Mouse (Mus musculus): ENCODE results near the gene Akt3. TPM values are rescaled to one million over a fixed set of nuclear protein-coding genes. Genes with fewer than 3 reads are reported as not detected.

The Akt3 gene
- polyA plus RNA-seq, 1 experiment from 2014 or later = 27.9 TPM

DNA sequence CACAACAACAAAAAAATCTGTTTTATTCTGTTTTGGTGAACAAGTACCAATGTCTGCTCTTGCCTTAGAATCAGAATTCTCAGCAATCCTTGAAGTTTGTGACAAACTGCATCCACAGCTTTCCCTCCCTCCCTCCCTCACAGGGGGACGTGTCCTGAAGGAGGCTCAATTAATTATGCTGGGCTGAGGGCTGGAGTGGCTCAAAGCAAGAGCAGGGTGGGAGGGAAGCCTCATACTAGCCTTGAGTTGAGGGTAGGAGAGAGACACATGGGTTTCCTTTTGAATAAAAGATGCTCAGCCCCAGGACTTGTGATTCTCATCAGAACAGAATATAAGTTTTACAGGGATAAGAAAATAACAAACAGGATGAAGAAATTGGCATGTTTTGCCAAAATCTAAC lies 225.8 kb downstream of the Akt3 start:
- H3K9ac ChIP-seq (ENCODE audit: low read length) = no peak overlapping the region
- WGBS = 23% methylated on average over 1 of the region's 1 CpGs
- 0 out of 2 replicates have a peak, but pooled peaks have one; percentile 50 for ATAC-seq (ENCODE audit: low FRiP score)
- H3K36me3 ChIP-seq (ENCODE audit: control insufficient read depth, insufficient read depth, low read length) = no peaks in the 10 kb centered on the region; the same call in 1 of the 2 replicates
- no peak overlapping the region for H3K4me2 ChIP-seq
- DNase-seq (ENCODE audit: low spot score, missing footprints) = no peak
- no peaks in the 10 kb centered on the region for H3K27me3 ChIP-seq (ENCODE audit: control insufficient read depth, insufficient read depth, low read length)
- no peak overlapping the region for H3K4me3 ChIP-seq (ENCODE audit: low read depth, low read length)
- no peaks in the 10 kb centered on the region for H3K9me3 ChIP-seq (ENCODE audit: control insufficient read depth, low read length)
- no peaks in the 10 kb centered on the region for H3K4me1 ChIP-seq (ENCODE audit: control insufficient read depth, insufficient read depth, low read length)
- no peak overlapping the region for H3K27ac ChIP-seq (ENCODE audit: low read depth, low read length)

DNA sequence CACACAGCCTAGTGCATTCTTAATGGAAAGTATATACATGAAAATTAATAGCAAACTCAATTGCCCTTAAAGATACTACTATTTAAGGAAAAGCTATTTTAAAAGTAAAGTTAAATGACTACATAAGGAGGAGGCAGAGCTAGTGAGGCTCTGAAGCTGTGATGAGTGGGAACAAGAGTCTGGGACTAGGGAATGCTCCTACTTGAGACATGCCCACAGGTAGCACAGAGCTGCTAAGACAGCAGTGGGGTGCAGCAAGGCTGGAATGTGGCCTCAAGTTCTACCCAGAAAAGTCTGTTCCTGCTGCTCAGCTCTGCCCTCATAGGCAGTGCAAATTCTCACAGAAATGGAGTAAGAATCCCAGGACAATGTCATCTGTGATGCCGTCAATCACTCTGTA lies 226.8 kb downstream of the Akt3 start:
- no peaks in the 10 kb centered on the region; the same call in 1 of the 2 replicates for H3K36me3 ChIP-seq (ENCODE audit: control insufficient read depth, insufficient read depth, low read length)
- DNase-seq (ENCODE audit: low spot score, missing footprints) = no peak
- no peak overlapping the region for H3K9ac ChIP-seq (ENCODE audit: low read length)
- no peak overlapping the region for H3K4me3 ChIP-seq (ENCODE audit: low read depth, low read length)
- no peak overlapping the region for H3K27ac ChIP-seq (ENCODE audit: low read depth, low read length)
- no peaks in the 10 kb centered on the region for H3K27me3 ChIP-seq (ENCODE audit: control insufficient read depth, insufficient read depth, low read length)
- WGBS = 97% methylated on average over 1 of the region's 1 CpGs
- H3K9me3 ChIP-seq (ENCODE audit: control insufficient read depth, low read length) = no peaks in the 10 kb centered on the region
- H3K4me2 ChIP-seq = no peak overlapping the region
- no peak for ATAC-seq (ENCODE audit: low FRiP score)
- H3K4me1 ChIP-seq (ENCODE audit: control insufficient read depth, insufficient read depth, low read length) = no peaks in the 10 kb centered on the region

DNA sequence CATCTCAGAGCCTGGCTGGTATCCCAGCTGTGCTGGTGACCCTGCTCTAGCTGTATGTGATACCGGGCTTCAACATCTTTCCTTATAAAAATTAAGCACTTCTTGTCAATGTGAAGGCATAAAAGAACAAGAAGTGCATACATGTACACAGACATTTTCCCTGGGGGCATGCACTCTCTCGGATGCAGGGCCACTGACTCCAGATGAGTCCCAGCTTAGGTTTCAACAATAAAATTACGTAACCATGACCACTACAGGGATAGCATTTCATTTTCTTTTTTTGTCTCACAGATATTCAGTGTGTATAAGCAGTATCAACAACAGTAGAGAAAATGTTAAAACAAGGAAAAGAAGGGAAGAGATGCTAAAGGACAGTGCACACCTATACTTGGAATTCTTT lies 227.3 kb downstream of the Akt3 start:
- no peak overlapping the region for H3K4me2 ChIP-seq
- H3K4me1 ChIP-seq (ENCODE audit: control insufficient read depth, insufficient read depth, low read length) = no peaks in the 10 kb centered on the region
- H3K9ac ChIP-seq (ENCODE audit: low read length) = no peak overlapping the region
- WGBS = 92% methylated on average over 3 of the region's 3 CpGs
- H3K36me3 ChIP-seq (ENCODE audit: control insufficient read depth, insufficient read depth, low read length) = no peaks in the 10 kb centered on the region; the same call in 1 of the 2 replicates
- no peak overlapping the region for H3K4me3 ChIP-seq (ENCODE audit: low read depth, low read length)
- no peak overlapping the region for H3K27ac ChIP-seq (ENCODE audit: low read depth, low read length)
- no peaks in the 10 kb centered on the region for H3K9me3 ChIP-seq (ENCODE audit: control insufficient read depth, low read length)
- ATAC-seq (ENCODE audit: low FRiP score) = no peak
- DNase-seq (ENCODE audit: low spot score, missing footprints) = no peak
- H3K27me3 ChIP-seq (ENCODE audit: control insufficient read depth, insufficient read depth, low read length) = no peaks in the 10 kb centered on the region

DNA sequence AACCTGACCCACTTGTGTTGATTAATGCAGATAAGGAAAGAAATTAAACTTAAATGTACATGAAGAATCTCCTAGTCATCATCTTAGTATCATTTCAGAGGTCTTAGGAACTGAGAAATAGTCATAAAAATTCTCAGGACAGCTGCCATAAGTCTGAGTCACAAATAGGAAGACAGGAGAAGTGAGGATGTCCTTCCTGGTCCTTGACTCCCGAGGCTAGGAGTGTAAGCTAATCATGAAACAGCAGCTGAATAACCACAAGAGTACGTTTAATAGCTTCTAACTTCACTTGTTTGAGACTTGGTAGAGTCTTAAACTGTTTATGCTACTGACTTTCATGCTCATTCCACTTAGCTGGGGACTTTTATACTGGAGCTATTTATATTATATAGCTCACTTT lies 229.0 kb downstream of the Akt3 start:
- no peak overlapping the region for H3K4me2 ChIP-seq
- no peak for ATAC-seq (ENCODE audit: low FRiP score)
- no peaks in the 10 kb centered on the region for H3K4me1 ChIP-seq (ENCODE audit: control insufficient read depth, insufficient read depth, low read length)
- no peak for DNase-seq (ENCODE audit: low spot score, missing footprints)
- no peaks in the 10 kb centered on the region; the same call in 1 of the 2 replicates for H3K36me3 ChIP-seq (ENCODE audit: control insufficient read depth, insufficient read depth, low read length)
- H3K9ac ChIP-seq (ENCODE audit: low read length) = no peak overlapping the region
- H3K4me3 ChIP-seq (ENCODE audit: low read depth, low read length) = no peak overlapping the region
- WGBS = 88% methylated on average over 2 of the region's 2 CpGs
- H3K27me3 ChIP-seq (ENCODE audit: control insufficient read depth, insufficient read depth, low read length) = no peaks in the 10 kb centered on the region
- no peaks in the 10 kb centered on the region for H3K9me3 ChIP-seq (ENCODE audit: control insufficient read depth, low read length)
- H3K27ac ChIP-seq (ENCODE audit: low read depth, low read length) = no peak overlapping the region

DNA sequence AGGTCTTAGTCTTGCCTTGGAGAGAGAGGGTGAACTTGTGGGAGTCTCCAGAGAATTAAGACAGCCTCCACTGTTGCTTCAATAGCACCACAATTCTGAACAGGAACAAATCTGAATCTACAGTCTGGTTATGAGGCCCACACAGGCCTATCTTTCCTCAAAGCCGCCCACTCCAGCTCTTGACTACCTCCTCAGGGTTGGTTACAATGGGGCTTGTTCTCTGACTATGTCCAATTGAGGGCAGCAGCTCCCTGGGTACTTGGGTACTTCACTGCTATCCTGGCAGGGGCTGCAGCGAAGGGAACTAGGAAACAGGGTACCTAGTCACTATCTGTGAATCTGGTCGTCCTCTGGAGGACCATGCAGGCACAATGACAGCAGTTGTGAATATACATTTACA lies 230.3 kb downstream of the Akt3 start:
- ATAC-seq (ENCODE audit: low FRiP score) (no peak), DNase-seq (ENCODE audit: low spot score, missing footprints) (no peak)

DNA sequence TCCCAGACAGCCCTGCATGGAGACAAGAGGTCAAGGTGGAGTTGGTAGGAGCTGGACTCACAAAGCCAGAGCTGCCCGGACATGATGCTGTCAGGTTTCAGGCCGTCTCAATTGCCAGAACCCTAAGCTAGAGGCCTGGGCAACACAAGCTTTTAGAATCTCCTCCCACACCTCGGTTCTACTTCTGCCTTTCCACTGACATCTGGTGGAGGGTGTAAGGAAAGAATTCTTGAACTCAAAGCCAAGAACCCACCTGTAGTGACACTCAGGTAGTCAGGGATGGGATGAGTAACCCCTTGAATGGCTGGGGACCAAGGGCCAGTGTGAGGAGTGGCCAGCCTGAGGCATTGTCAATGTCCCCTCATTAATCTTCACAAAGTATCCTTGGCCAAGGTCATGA lies 235.3 kb downstream of the Akt3 start:
- H3K27ac ChIP-seq (ENCODE audit: low read depth, low read length) = no peak overlapping the region
- H3K4me3 ChIP-seq (ENCODE audit: low read depth, low read length) = no peak overlapping the region
- no peak overlapping the region for H3K9ac ChIP-seq (ENCODE audit: low read length)
- no peaks in the 10 kb centered on the region for H3K27me3 ChIP-seq (ENCODE audit: control insufficient read depth, insufficient read depth, low read length)
- DNase-seq (ENCODE audit: low spot score, missing footprints) = no peak
- WGBS = 71% methylated on average over 3 of the region's 3 CpGs
- no peak for ATAC-seq (ENCODE audit: low FRiP score)
- no peaks in the 10 kb centered on the region for H3K9me3 ChIP-seq (ENCODE audit: control insufficient read depth, low read length)
- H3K36me3 ChIP-seq (ENCODE audit: control insufficient read depth, insufficient read depth, low read length) = peaks cover 3% of the 10 kb centered on the region; the same call in 1 of the 2 replicates
- no peak overlapping the region for H3K4me2 ChIP-seq
- H3K4me1 ChIP-seq (ENCODE audit: control insufficient read depth, insufficient read depth, low read length) = peaks cover 5% of the 10 kb centered on the region

More for the DNA sequence above, 230.3 kb downstream of the Akt3 start:
- WGBS = 92% methylated on average over 3 of the region's 3 CpGs
- Histone ChIP-seq H3K27me3 (ENCODE audit: control insufficient read depth, insufficient read depth, low read length) (no peaks in the 10 kb centered on the region), H3K36me3 (ENCODE audit: control insufficient read depth, insufficient read depth, low read length) (peaks cover 3% of the 10 kb centered on the region), H3K4me2 (no peak overlapping the region), H3K4me1 (ENCODE audit: control insufficient read depth, insufficient read depth, low read length) (no peaks in the 10 kb centered on the region), H3K9me3 (ENCODE audit: control insufficient read depth, low read length) (no peaks in the 10 kb centered on the region), H3K27ac (ENCODE audit: low read depth, low read length) (no peak overlapping the region), H3K9ac (ENCODE audit: low read length) (no peak overlapping the region), H3K4me3 (ENCODE audit: low read depth, low read length) (no peak overlapping the region)

DNA sequence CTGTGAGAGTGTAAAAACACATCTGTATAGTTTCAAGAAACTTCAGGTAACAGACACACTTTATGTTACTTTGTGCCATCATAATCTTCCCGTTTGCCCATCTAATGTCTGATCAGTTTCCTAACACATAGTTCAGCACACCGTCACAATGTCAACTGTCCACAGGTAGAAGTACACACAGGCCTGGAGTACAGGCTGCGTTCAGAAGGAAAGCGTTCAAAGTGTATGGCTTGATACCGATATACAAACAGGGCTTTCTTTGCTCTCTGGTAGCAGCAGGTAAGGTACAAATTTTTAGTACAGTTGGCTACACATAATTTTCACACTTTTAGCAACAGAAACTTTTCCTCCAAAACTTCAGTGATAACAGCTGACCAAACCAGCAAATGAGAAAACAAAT lies 238.3 kb downstream of the Akt3 start:
- Histone ChIP-seq H3K9ac (ENCODE audit: low read length) (no peak overlapping the region), H3K9me3 (ENCODE audit: control insufficient read depth, low read length) (no peaks in the 10 kb centered on the region), H3K27me3 (ENCODE audit: control insufficient read depth, insufficient read depth, low read length) (no peaks in the 10 kb centered on the region), H3K4me3 (ENCODE audit: low read depth, low read length) (no peak overlapping the region), H3K36me3 (ENCODE audit: control insufficient read depth, insufficient read depth, low read length) (peaks cover 3% of the 10 kb centered on the region; the same call in 1 of the 2 replicates), H3K4me1 (ENCODE audit: control insufficient read depth, insufficient read depth, low read length) (peaks cover 19% of the 10 kb centered on the region), H3K27ac (ENCODE audit: low read depth, low read length) (no peak overlapping the region), H3K4me2 (no peak overlapping the region)
- DNase-seq (ENCODE audit: low spot score, missing footprints) = no peak
- WGBS = 98% methylated on average over 5 of the region's 5 CpGs
- ATAC-seq (ENCODE audit: low FRiP score) = no peak

DNA sequence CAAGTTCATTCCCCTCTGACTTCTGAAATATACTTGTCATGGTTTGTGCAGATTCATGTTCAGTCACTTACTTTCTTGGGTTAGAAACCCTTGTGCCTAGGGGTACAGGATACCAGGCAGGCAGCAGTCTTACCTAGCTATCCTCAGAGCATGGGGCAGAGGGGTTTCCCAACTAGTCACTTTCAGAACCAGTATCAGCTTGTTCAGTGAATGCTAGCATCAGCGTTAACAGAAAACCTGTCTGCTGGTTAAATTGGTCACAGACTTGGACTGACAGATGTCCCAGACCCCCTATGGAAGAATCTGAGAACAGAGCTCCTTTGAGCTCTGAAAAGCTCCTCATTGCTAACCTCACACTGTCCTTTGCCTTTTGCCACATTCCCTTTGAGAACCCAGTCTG lies 239.3 kb downstream of the Akt3 start:
- H3K9me3 ChIP-seq (ENCODE audit: control insufficient read depth, low read length) = no peaks in the 10 kb centered on the region
- no peaks in the 10 kb centered on the region for H3K27me3 ChIP-seq (ENCODE audit: control insufficient read depth, insufficient read depth, low read length)
- H3K4me2 ChIP-seq = no peak overlapping the region
- peaks cover 24% of the 10 kb centered on the region for H3K4me1 ChIP-seq (ENCODE audit: control insufficient read depth, insufficient read depth, low read length)
- no peak for ATAC-seq (ENCODE audit: low FRiP score)
- no peak overlapping the region for H3K9ac ChIP-seq (ENCODE audit: low read length)
- peaks cover 3% of the 10 kb centered on the region; the same call in 1 of the 2 replicates for H3K36me3 ChIP-seq (ENCODE audit: control insufficient read depth, insufficient read depth, low read length)
- no peak overlapping the region for H3K27ac ChIP-seq (ENCODE audit: low read depth, low read length)
- no peak overlapping the region for H3K4me3 ChIP-seq (ENCODE audit: low read depth, low read length)
- DNase-seq (ENCODE audit: low spot score, missing footprints) = no peak
- WGBS = 79% methylated on average over 1 of the region's 1 CpGs

DNA sequence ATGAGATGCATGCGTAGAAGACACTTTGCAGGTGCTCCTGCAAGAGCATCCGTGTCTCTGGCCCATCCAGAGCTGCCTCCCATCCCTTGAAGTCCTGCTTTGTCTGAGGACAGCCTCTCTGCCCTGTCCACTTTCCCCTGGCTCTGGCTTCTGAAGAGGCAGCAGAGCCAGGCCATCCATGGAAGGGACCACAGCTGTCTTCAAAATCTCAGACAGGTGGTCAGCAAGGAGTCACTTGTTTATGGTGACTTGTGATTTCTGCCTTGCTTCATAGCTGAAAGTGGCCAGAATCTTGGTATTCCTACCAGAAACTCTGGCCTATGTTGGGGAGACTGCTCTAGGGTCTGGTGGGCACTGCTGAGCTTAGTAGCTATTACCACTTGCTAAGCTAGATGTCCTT lies 241.3 kb downstream of the Akt3 start:
- Histone ChIP-seq H3K9me3 (ENCODE audit: control insufficient read depth, low read length) (no peaks in the 10 kb centered on the region), H3K4me2 (no peak overlapping the region), H3K27me3 (ENCODE audit: control insufficient read depth, insufficient read depth, low read length) (no peaks in the 10 kb centered on the region), H3K9ac (ENCODE audit: low read length) (no peak overlapping the region), H3K4me3 (ENCODE audit: low read depth, low read length) (no peak overlapping the region), H3K4me1 (ENCODE audit: control insufficient read depth, insufficient read depth, low read length) (peaks cover 28% of the 10 kb centered on the region), H3K36me3 (ENCODE audit: control insufficient read depth, insufficient read depth, low read length) (no peaks in the 10 kb centered on the region), H3K27ac (ENCODE audit: low read depth, low read length) (no peak overlapping the region)
- no peak for ATAC-seq (ENCODE audit: low FRiP score)
- WGBS = 82% methylated on average over 2 of the region's 2 CpGs
- no peak for DNase-seq (ENCODE audit: low spot score, missing footprints)

DNA sequence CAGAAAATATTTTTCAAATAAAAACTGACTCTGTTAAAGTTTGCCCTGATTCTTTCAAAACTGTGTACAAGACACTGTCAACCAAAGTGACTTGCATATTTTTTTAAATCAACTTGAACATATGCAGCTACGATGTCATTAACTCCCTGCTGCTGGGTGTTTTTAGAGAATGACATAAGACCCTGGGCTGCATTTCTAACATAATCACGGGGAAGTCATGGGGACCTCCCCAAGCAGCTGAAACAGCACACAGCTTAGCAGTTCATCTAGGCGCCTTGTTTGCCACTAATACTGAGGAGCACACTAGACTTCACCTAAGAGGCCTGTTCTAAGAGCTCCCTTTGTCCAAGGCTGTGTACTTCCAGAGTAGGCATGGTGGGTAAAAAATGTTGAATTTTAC lies 242.1 kb downstream of the Akt3 start:
- H3K4me2 ChIP-seq = no peak overlapping the region
- H3K9ac ChIP-seq (ENCODE audit: low read length) = no peak overlapping the region
- no peak for DNase-seq (ENCODE audit: low spot score, missing footprints)
- H3K4me3 ChIP-seq (ENCODE audit: low read depth, low read length) = no peak overlapping the region
- H3K27me3 ChIP-seq (ENCODE audit: control insufficient read depth, insufficient read depth, low read length) = no peaks in the 10 kb centered on the region
- H3K27ac ChIP-seq (ENCODE audit: low read depth, low read length) = no peak overlapping the region
- no peaks in the 10 kb centered on the region for H3K36me3 ChIP-seq (ENCODE audit: control insufficient read depth, insufficient read depth, low read length)
- H3K9me3 ChIP-seq (ENCODE audit: control insufficient read depth, low read length) = no peaks in the 10 kb centered on the region
- peaks cover 37% of the 10 kb centered on the region for H3K4me1 ChIP-seq (ENCODE audit: control insufficient read depth, insufficient read depth, low read length)
- ATAC-seq (ENCODE audit: low FRiP score) = no peak
- 45% methylated on average over 3 of the region's 3 CpGs for WGBS

Data from midbrain, embryonic 11.5 days (tissue).